Mouse (Mus musculus) testis, adult 2 months (tissue): ENCODE data around the gene Maml3.

Source experiments
- CTCF ChIP-seq: fragments of 200-500 bp; IDR thresholded peaks from 2 replicates; pipeline ENCODE4 v1.5.1; 2012; ENCODE audit warnings: low read depth, mild to moderate bottlenecking, inconsistent platforms, low read length, moderate library complexity; ENCODE audit not compliant: control insufficient read depth, insufficient read depth, insufficient replicate concordance
- POLR2A ChIP-seq: fragments of 200-500 bp; IDR thresholded peaks from 2 replicates; pipeline ENCODE4 v1.6.1; 2012; ENCODE audit warnings: low read depth, mild to moderate bottlenecking, inconsistent platforms, low read length, moderate library complexity; ENCODE audit not compliant: control insufficient read depth

DNA sequence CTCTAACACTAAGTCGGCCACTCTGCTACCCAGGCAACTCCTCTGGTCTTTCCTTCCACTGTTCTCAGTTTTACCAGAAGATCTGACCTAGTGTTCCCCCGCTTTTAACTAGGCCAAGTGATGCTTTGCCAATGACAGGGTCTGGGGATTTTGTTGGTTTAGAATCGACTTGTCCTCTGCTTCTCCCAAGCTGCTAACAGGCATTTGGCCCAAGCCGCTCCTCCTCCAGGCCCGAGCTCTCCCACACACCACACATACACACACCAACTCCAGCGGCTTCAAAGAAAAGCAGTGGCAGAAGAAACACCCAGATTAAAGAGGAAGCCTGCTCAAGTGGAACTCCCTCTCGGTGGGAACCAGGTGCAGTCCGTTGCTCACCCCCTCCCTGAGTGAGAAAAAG lies 69.5 kb downstream of the Maml3 start:
- TF ChIP-seq POLR2A: no peak
- TF ChIP-seq CTCF: no peak
